Mouse (Mus musculus) forebrain, embryonic 12.5 days (tissue): ENCODE measurements around the gene Gm21149. TPM values are rescaled to one million over a fixed set of nuclear protein-coding genes. Genes with fewer than 3 reads are reported as not detected.
"Not testable (repeated sequence)": the region's sequence is repeated elsewhere in the genome, so short reads cannot be mapped to it uniquely, and the experiment has no call there.

Experiments used
- ATAC-seq: fragments of 200-750 bp; cut with Nextera tagmentation; 2 replicates; pipeline ENCODE4 v1.8.0; 2017; ENCODE audit warnings: moderate TSS enrichment; ENCODE audit not compliant: low FRiP score
- H3K27ac ChIP-seq: fragments of 300-500 bp; sonication (generic); 2 replicates; pipeline ENCODE4 v1.5.1; 2016; ENCODE audit warnings: mild to moderate bottlenecking
- H3K27me3 ChIP-seq: fragments of 300-500 bp; sonication (generic); 2 replicates; pipeline ENCODE4 v1.6.1; 2016; ENCODE audit warnings: mild to moderate bottlenecking
- H3K36me3 ChIP-seq: fragments of 300-500 bp; sonication (generic); replicated peaks from 2 replicates; pipeline ENCODE4 v1.6.1; 2016; ENCODE audit warnings: mild to moderate bottlenecking
- H3K4me1 ChIP-seq: fragments of 300-500 bp; sonication (generic); 2 replicates; pipeline ENCODE4 v1.6.1; 2016
- H3K4me2 ChIP-seq: fragments of 300-500 bp; sonication (generic); 2 replicates; pipeline ENCODE4 v1.6.1; 2016; ENCODE audit warnings: mild to moderate bottlenecking, moderate library complexity
- H3K4me3 ChIP-seq: fragments of 300-500 bp; sonication (generic); replicated peaks from 2 replicates; pipeline ENCODE4 v1.5.1; 2016; ENCODE audit warnings: mild to moderate bottlenecking
- H3K9ac ChIP-seq: fragments of 300-500 bp; sonication (generic); 2 replicates; pipeline ENCODE4 v1.6.1; 2016; ENCODE audit warnings: mild to moderate bottlenecking
- H3K9me3 ChIP-seq: fragments of 300-500 bp; sonication (generic); 2 replicates; pipeline ENCODE4 v1.6.1; 2016
- WGBS: fragments of 180-500 bp; shearing (Covaris S2); methylation state at CpG from one replicate; pipeline ENCODE4 v1.1.7; 2016; 5-methylcytosine and 5-hydroxymethylcytosine counted together
- polyA plus RNA-seq: library from polyadenylated mRNA; unstranded; fragments of >200 nt; fragmentation: Nextera tagmentation; extraction: Ambion mirVana; gene quantifications from 2 replicates; pipeline ENCODE4 v1.2.1, GENCODE M21; 2016

The Gm21149 gene
- polyA plus RNA-seq = not detected in 2 replicates

DNA sequence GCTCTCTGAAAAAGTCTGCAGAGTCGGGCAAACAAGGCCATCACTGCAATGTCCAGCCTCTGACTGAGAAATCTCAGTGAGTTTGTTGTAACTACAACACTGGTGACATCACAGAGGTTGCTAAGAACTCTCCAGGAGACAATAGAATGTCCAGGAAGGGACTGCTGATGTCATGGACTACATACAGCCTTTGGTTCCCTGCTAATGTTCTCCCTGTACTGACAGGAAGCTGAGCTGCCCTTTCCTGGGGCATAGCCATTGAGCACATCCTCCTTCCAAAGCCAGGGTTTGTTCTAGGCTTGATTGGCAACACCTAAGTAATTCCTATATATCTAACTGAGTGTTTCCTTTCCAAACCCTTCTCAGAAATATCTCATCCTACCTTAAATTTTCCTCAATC lies at the start of gene Gm21149:
TSS of gene Gm21149 (minus strand) at position 101 of the 400 bp plus-strand sequence.
- not testable (repeated sequence) for H3K4me1 ChIP-seq, ATAC-seq, H3K36me3 ChIP-seq, H3K27ac ChIP-seq, H3K4me2 ChIP-seq, H3K9ac ChIP-seq, H3K4me3 ChIP-seq, H3K27me3 ChIP-seq
- H3K9me3 ChIP-seq = peaks cover 25% of the 10 kb centered on the region
- WGBS = 76% methylated on average over 1 of the region's 1 CpGs

GRCm38 (mm10) chr5:15522470-15522869 lies 46.1 kb upstream of the Gm21149 start:
- H3K4me1 ChIP-seq, H3K36me3 ChIP-seq, H3K27me3 ChIP-seq, H3K9ac ChIP-seq, H3K4me3 ChIP-seq, H3K27ac ChIP-seq, ATAC-seq, H3K4me2 ChIP-seq: not testable (repeated sequence)
- H3K9me3 ChIP-seq = peaks cover 16% of the 10 kb centered on the region

- ATAC-seq, H3K4me2 ChIP-seq, H3K36me3 ChIP-seq, H3K27me3 ChIP-seq, H3K9ac ChIP-seq, H3K4me3 ChIP-seq, H3K4me1 ChIP-seq, H3K27ac ChIP-seq: not testable (repeated sequence)
- WGBS = 32% methylated on average over 2 of the region's 2 CpGs
- peaks cover 14% of the 10 kb centered on the region for H3K9me3 ChIP-seq
Observed at GRCm38 (mm10) chr5:15522028-15522427, 45.7 kb upstream of the Gm21149 start.

DNA sequence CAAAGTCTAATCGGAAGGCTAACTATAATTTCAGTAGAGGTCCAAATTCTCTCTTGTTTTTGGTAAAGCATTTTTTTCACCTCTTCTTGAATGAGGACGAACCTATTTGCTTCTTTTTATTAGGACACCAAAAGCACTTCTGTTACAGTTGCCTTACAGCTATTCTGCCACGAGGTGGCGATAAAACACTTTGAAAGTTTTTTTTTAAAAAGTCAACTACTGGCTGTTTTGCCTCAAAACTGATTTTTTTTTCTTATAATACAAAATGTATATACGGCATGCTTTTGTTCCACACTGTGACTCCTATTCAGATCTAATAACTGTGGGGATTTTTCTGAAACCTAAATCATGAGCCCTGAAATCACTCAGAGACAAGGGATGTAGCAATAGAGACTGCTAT lies 44.1 kb upstream of the Gm21149 start:
- not testable (repeated sequence) for ATAC-seq, H3K9me3 ChIP-seq, H3K36me3 ChIP-seq, H3K27ac ChIP-seq, H3K27me3 ChIP-seq, H3K4me2 ChIP-seq, H3K4me3 ChIP-seq, H3K4me1 ChIP-seq, H3K9ac ChIP-seq
- 19% methylated on average over 5 of the region's 5 CpGs for WGBS

- not testable (repeated sequence) for H3K4me3 ChIP-seq, H3K9ac ChIP-seq, H3K9me3 ChIP-seq, H3K27me3 ChIP-seq, H3K36me3 ChIP-seq, H3K27ac ChIP-seq, H3K4me2 ChIP-seq, H3K4me1 ChIP-seq
- 0 out of 2 replicates have a peak, but pooled peaks have one; percentile 27 for ATAC-seq
- WGBS = 80% methylated on average over 2 of the region's 2 CpGs
Observed at GRCm38 (mm10) chr5:15517150-15517549, 40.8 kb upstream of the Gm21149 start.

GRCm38 (mm10) chr5:15512236-15512635 lies 35.9 kb upstream of the Gm21149 start:
- H3K36me3 ChIP-seq, H3K4me3 ChIP-seq, H3K27ac ChIP-seq, H3K27me3 ChIP-seq, ATAC-seq, H3K4me1 ChIP-seq, H3K4me2 ChIP-seq, H3K9ac ChIP-seq: not testable (repeated sequence)
- H3K9me3 ChIP-seq = peaks cover 33% of the 10 kb centered on the region
- WGBS = 68% methylated on average over 3 of the region's 3 CpGs

GRCm38 (mm10) chr5:15509911-15510310 lies 33.6 kb upstream of the Gm21149 start:
- H3K9me3 ChIP-seq = peaks cover 46% of the 10 kb centered on the region
- not testable (repeated sequence) for H3K27ac ChIP-seq, H3K36me3 ChIP-seq, H3K27me3 ChIP-seq, H3K4me1 ChIP-seq, ATAC-seq, H3K9ac ChIP-seq, H3K4me3 ChIP-seq, H3K4me2 ChIP-seq
- WGBS = 75% methylated on average over 1 of the region's 1 CpGs

- H3K9ac ChIP-seq, H3K27ac ChIP-seq, ATAC-seq, H3K4me3 ChIP-seq, H3K27me3 ChIP-seq, H3K4me2 ChIP-seq, H3K36me3 ChIP-seq, H3K4me1 ChIP-seq: not testable (repeated sequence)
- WGBS = 70% methylated on average over 6 of the region's 6 CpGs
- peaks cover 47% of the 10 kb centered on the region for H3K9me3 ChIP-seq
Observed at GRCm38 (mm10) chr5:15508460-15509451, 32.4 kb upstream of the Gm21149 start.

DNA sequence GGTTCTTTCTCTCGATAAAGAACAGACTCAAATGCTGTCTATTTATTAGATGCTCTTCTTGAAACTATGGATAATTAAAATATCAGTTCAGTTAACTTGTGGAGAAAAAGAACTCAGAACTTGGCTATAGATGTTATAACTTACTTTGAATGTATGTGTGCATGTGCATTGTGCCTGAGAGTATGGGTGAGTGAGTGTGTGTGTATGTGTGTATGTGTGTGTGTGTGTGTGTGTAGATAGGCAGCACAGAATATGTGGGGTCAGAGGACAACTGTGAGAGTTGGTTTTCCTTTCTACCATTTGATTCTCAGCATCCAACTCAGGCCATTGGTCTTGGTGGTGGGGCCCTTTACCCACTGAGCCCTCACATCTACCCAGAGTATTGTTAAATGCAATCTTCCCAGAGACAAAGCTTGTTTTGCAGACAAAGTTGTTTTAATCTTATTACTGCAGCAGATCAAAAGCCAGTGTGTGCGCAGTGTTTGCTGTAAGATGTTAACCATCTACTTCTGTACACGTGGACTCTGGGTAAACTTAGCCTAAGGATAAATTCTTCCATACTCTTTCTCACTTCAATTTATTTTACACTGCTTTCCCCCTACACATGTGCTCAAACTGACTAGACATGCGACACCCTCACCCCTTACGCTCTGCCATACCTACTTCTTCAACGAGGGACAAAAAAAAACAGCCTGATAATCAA lies 31.6 kb upstream of the Gm21149 start:
- not testable (repeated sequence) for H3K27ac ChIP-seq, H3K4me1 ChIP-seq, H3K36me3 ChIP-seq, H3K4me3 ChIP-seq, H3K4me2 ChIP-seq, H3K27me3 ChIP-seq, H3K9ac ChIP-seq
- peaks cover 45% of the 10 kb centered on the region for H3K9me3 ChIP-seq
- 65% methylated on average over 6 of the region's 6 CpGs for WGBS
- peak; percentile 82 for ATAC-seq

DNA sequence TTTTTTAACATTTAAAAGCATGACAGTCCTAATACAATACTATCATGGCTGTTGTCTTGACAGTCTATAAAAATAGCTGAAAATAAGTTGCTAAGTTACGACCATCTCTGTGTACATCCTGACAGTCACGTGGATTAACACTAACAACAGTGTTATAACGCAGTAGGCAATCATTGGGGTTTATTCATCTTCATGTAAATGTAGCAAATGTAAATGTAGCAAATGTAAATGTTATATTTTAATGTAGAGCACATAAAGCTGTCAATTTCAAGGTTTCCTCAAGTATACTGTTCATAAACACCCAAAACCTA lies 30.9 kb upstream of the Gm21149 start:
- peaks cover 43% of the 10 kb centered on the region for H3K9me3 ChIP-seq
- no peaks in the 10 kb centered on the region for H3K36me3 ChIP-seq
- ATAC-seq = peak; percentile 39
- H3K4me2 ChIP-seq = no peak overlapping the region
- WGBS = 78% methylated on average over 3 of the region's 3 CpGs
- no peak overlapping the region for H3K9ac ChIP-seq
- H3K4me1 ChIP-seq = no peaks in the 10 kb centered on the region
- H3K27ac ChIP-seq = no peak overlapping the region
- no peak overlapping the region for H3K4me3 ChIP-seq
- no peaks in the 10 kb centered on the region for H3K27me3 ChIP-seq

- H3K4me2 ChIP-seq = peak overlapping the region; percentile 33
- ATAC-seq = peak; percentile 86
- 43% methylated on average over 16 of the region's 16 CpGs for WGBS
- H3K4me1 ChIP-seq = no peaks in the 10 kb centered on the region
- H3K27me3 ChIP-seq = no peaks in the 10 kb centered on the region
- peaks cover 40% of the 10 kb centered on the region for H3K9me3 ChIP-seq
- H3K9ac ChIP-seq = no peak overlapping the region
- no peak overlapping the region for H3K27ac ChIP-seq
- H3K36me3 ChIP-seq = no peaks in the 10 kb centered on the region
- H3K4me3 ChIP-seq = peak overlapping the region; percentile 7; the same call in 1 of the 2 replicates
Observed at GRCm38 (mm10) chr5:15506575-15507308, 30.4 kb upstream of the Gm21149 start.

- H3K4me3 ChIP-seq, H3K36me3 ChIP-seq, H3K27ac ChIP-seq, H3K4me1 ChIP-seq, H3K27me3 ChIP-seq, H3K9ac ChIP-seq, H3K4me2 ChIP-seq: not testable (repeated sequence)
- peaks cover 32% of the 10 kb centered on the region for H3K9me3 ChIP-seq
- ATAC-seq = peak; percentile 77
- WGBS = 34% methylated on average over 5 of the region's 5 CpGs
Observed at GRCm38 (mm10) chr5:15498774-15499400, 22.6 kb upstream of the Gm21149 start.
